Mouse (Mus musculus): ENCODE results near the gene Foxp1.

GRCm38 (mm10) chr6:99443460-99443859 lies 79.1 kb downstream of the Foxp1 start:
- TF ChIP-seq E2F4 (IDR thresholded peaks at IDR 0.05; ENCODE audit: insufficient read depth) (no peak), SRF (IDR thresholded peaks at IDR 0.05; ENCODE audit: control insufficient read depth, insufficient read length, low read depth) (no peak), MYOG (IDR thresholded peaks at IDR 0.05; ENCODE audit: control insufficient read depth in 1 of 3, insufficient read depth in 1 of 3, insufficient read length in 2 of 3, low read depth in 2 of 3) (no peak), TCF12 (IDR thresholded peaks at IDR 0.05; ENCODE audit: insufficient read depth, poor library complexity, severe bottlenecking) (no peak), POLR2A (IDR thresholded peaks at IDR 0.05; ENCODE audit: insufficient read length, low read depth) (no peak), REST (IDR thresholded peaks at IDR 0.05; ENCODE audit: insufficient read depth, insufficient read length) (no peak), MAX (IDR thresholded peaks at IDR 0.05; ENCODE audit: low read depth) (no peak), USF1 (IDR thresholded peaks at IDR 0.05; ENCODE audit: low read depth) (no peak), CEBPB (IDR thresholded peaks at IDR 0.05; ENCODE audit: insufficient read depth, poor library complexity, severe bottlenecking) (no peak)
